Mouse (Mus musculus) C2C12 (cell line): ENCODE measurements around the gene Frmd4a. TPM values are rescaled to one million over a fixed set of nuclear protein-coding genes. Genes with fewer than 3 reads are reported as not detected.

Experiments
- H3K27me3 ChIP-seq: one replicate; pipeline ENCODE4 v1.6.1; 2011; ENCODE audit not compliant: control insufficient read depth, insufficient read depth, insufficient read length
- H3K36me3 ChIP-seq: one replicate; pipeline ENCODE4 v1.6.1; 2011; ENCODE audit not compliant: control insufficient read depth, insufficient read depth
- H3K4me3 ChIP-seq: one replicate; pipeline ENCODE4 v1.5.1; 2011; ENCODE audit warnings: mild to moderate bottlenecking, control low read depth; ENCODE audit not compliant: poor library complexity, insufficient read depth, severe bottlenecking
- H3K79me2 ChIP-seq: one replicate; pipeline ENCODE4 v1.6.1; 2011; ENCODE audit not compliant: control insufficient read depth, insufficient read depth
- H3K79me3 ChIP-seq: one replicate; pipeline ENCODE4 v1.6.1; 2011; ENCODE audit warnings: low read depth, control low read depth
- H3ac ChIP-seq: one replicate; pipeline ENCODE3; 2011; ENCODE audit warnings: low read depth; ENCODE audit not compliant: control insufficient read depth, insufficient read length
- CEBPB ChIP-seq: IDR thresholded peaks from one replicate; pipeline ENCODE4 v1.6.1; 2011; ENCODE audit warnings: low read depth, mild to moderate bottlenecking, control low read depth, moderate library complexity
- CTCF ChIP-seq: IDR thresholded peaks from one replicate; pipeline ENCODE4 v1.5.1; 2011; ENCODE audit not compliant: control insufficient read depth, insufficient read depth, insufficient read length
- FOSL1 ChIP-seq: IDR thresholded peaks from one replicate; pipeline ENCODE4 v1.8.0; 2011; ENCODE audit warnings: mild to moderate bottlenecking, low read length; ENCODE audit not compliant: poor library complexity, insufficient read depth, severe bottlenecking
- MAX ChIP-seq: IDR thresholded peaks from one replicate; pipeline ENCODE4 v1.6.1; 2011; ENCODE audit warnings: mild to moderate bottlenecking, control low read depth
- MYOD1 ChIP-seq: IDR thresholded peaks from one replicate; pipeline ENCODE4 v1.6.1; 2011; ENCODE audit warnings: low read depth; ENCODE audit not compliant: control insufficient read depth, insufficient read length
- MYOG ChIP-seq: IDR thresholded peaks from one replicate; pipeline ENCODE4 v1.6.1; 2011; ENCODE audit not compliant: control insufficient read depth, insufficient read length; ENCODE audit errors: extremely low read depth
- USF1 ChIP-seq: IDR thresholded peaks from one replicate; pipeline ENCODE4 v1.6.1; 2011; ENCODE audit warnings: low read depth, mild to moderate bottlenecking, control low read depth, moderate library complexity
- polyA plus RNA-seq: library from polyadenylated mRNA; unstranded; fragments of >200 nt; fragmentation: generic; extraction: Trizol; gene quantifications from one replicate; pipeline ENCODE4 v1.2.1, GENCODE M21; 2012; ENCODE audit warnings: missing spikeins

The Frmd4a gene
- polyA plus RNA-seq, 1 experiment, result 32.7 TPM

GRCm38 (mm10) chr2:4472760-4473480, 455.4 kb downstream of the Frmd4a start:
- Histone ChIP-seq H3K27me3 (no peaks in the 10 kb centered on the region), H3K36me3 (peaks cover 68% of the 10 kb centered on the region), H3K79me2 (peaks cover 63% of the 10 kb centered on the region), H3ac (no peak overlapping the region), H3K79me3 (peaks cover 28% of the 10 kb centered on the region), H3K4me3 (no peak overlapping the region)
- no peak for TF ChIP-seq CEBPB
- TF ChIP-seq CTCF, result no peak
- no peak for TF ChIP-seq USF1
- no peak for TF ChIP-seq MYOD1
- TF ChIP-seq MYOG, result no peak

- Histone ChIP-seq H3K79me2 (peaks cover 63% of the 10 kb centered on the region), H3ac (no peak overlapping the region), H3K27me3 (no peaks in the 10 kb centered on the region), H3K36me3 (peaks cover 70% of the 10 kb centered on the region), H3K4me3 (no peak overlapping the region), H3K79me3 (peaks cover 27% of the 10 kb centered on the region)
- TF ChIP-seq MYOG (no peak), CTCF (no peak), CEBPB (no peak), MAX (no peak), FOSL1 (no peak), MYOD1 (no peak), USF1 (no peak)
Measured at GRCm38 (mm10) chr2:4473866-4474538, 456.5 kb downstream of the Frmd4a start.

- H3K4me3 ChIP-seq, result no peak overlapping the region
- no peak overlapping the region for H3ac ChIP-seq
- H3K27me3 ChIP-seq, result no peaks in the 10 kb centered on the region
- peaks cover 65% of the 10 kb centered on the region for H3K36me3 ChIP-seq
- H3K79me2 ChIP-seq, result peaks cover 58% of the 10 kb centered on the region
- TF ChIP-seq CTCF, result no peak
- no peak for TF ChIP-seq CEBPB
- no peak for TF ChIP-seq FOSL1
- no peak for TF ChIP-seq USF1
- no peak for TF ChIP-seq MAX
- TF ChIP-seq MYOG, result no peak
- TF ChIP-seq MYOD1, result no peak
- peaks cover 26% of the 10 kb centered on the region for H3K79me3 ChIP-seq
Measured at GRCm38 (mm10) chr2:4474539-4474937, 457.0 kb downstream of the Frmd4a start.

GRCm38 (mm10) chr2:4475991-4476390, 458.5 kb downstream of the Frmd4a start:
- Histone ChIP-seq H3K79me2 (peaks cover 51% of the 10 kb centered on the region), H3ac (no peak overlapping the region), H3K4me3 (no peak overlapping the region), H3K79me3 (peaks cover 18% of the 10 kb centered on the region), H3K27me3 (no peaks in the 10 kb centered on the region), H3K36me3 (peaks cover 70% of the 10 kb centered on the region)
- TF ChIP-seq CEBPB (no peak), MAX (no peak), CTCF (no peak), MYOD1 (no peak), MYOG (no peak), USF1 (no peak)

GRCm38 (mm10) chr2:4476608-4477007, 459.1 kb downstream of the Frmd4a start:
- TF ChIP-seq FOSL1 (no peak), CTCF (no peak), USF1 (no peak), CEBPB (no peak), MAX (no peak), MYOD1 (no peak), MYOG (no peak)
- H3K36me3 ChIP-seq, result peaks cover 76% of the 10 kb centered on the region
- no peak overlapping the region for H3K4me3 ChIP-seq
- no peak overlapping the region for H3ac ChIP-seq
- H3K27me3 ChIP-seq, result no peaks in the 10 kb centered on the region
- peaks cover 51% of the 10 kb centered on the region for H3K79me2 ChIP-seq
- peaks cover 20% of the 10 kb centered on the region for H3K79me3 ChIP-seq

GRCm38 (mm10) chr2:4477311-4477710, 459.8 kb downstream of the Frmd4a start:
- Histone ChIP-seq H3K4me3 (no peak overlapping the region), H3K79me3 (peaks cover 18% of the 10 kb centered on the region), H3K27me3 (no peaks in the 10 kb centered on the region), H3K79me2 (peaks cover 51% of the 10 kb centered on the region), H3K36me3 (peaks cover 78% of the 10 kb centered on the region), H3ac (no peak overlapping the region)
- TF ChIP-seq MAX, result no peak
- no peak for TF ChIP-seq MYOG
- no peak for TF ChIP-seq USF1
- TF ChIP-seq CEBPB, result peak; percentile 89
- no peak for TF ChIP-seq MYOD1
- no peak for TF ChIP-seq CTCF
